Mouse (Mus musculus) thymus, postnatal 10 days (tissue): ENCODE measurements at regions not wholly inside any gene's neighbourhood (a gene's known extent, or its start where the extent isn't known, plus 50 kb on each side); places are given as distances from the start of the nearest gene placed in this dataset.
A peak's percentile ranks its signal among the peaks of the same experiment; 100 is the strongest.

Experiments used
- DNase-seq, 2 experiments: peaks; one replicate each; pipeline ENCODE4 v3.0.0; 2021; ENCODE audit warnings: low spot score in 2 of 2

- DNase-seq = peak in 1 of 2 experiments; percentile 56
Observed at GRCm38 (mm10) chrX:33416321-33416720, 103.1 kb downstream of the Btbd35f12 start.
